Mouse (Mus musculus) neutrophil, adult 5-6 weeks (primary cell): ENCODE data around the gene Slc22a4. TPM values are rescaled to one million over a fixed set of nuclear protein-coding genes. Genes with fewer than 3 reads are reported as not detected.
"Not testable (repeated sequence)": the region's sequence is repeated elsewhere in the genome, so short reads cannot be mapped to it uniquely, and the experiment has no call there.

Experiments
- ATAC-seq: fragments of 151-379, 151-347 bp; 2 replicates; pipeline ENCODE4 v1.8.0; 2017; ENCODE audit warnings: mild to moderate bottlenecking, moderate TSS enrichment; ENCODE audit not compliant: insufficient number of reproducible peaks, poor library complexity, low FRiP score, severe bottlenecking; ENCODE audit errors: extremely low read depth
- total RNA-seq: library from RNA; stranded (forward); fragments of 200-1000 nt; gene quantifications from 2 replicates; pipeline ENCODE4 v1.2.3, GENCODE M21; 2017

Slc22a4 gene
- total RNA-seq, 1 experiment from 2014 or later, result 2.9 TPM

GRCm38 (mm10) chr11:54058643-54059042 is 30.8 kb upstream of the Slc22a4 start:
- no peak for ATAC-seq

GRCm38 (mm10) chr11:54058056-54058617 is 30.2 kb upstream of the Slc22a4 start:
- no peak for ATAC-seq

GRCm38 (mm10) chr11:54057428-54057827 is 29.5 kb upstream of the Slc22a4 start:
- no peak for ATAC-seq

GRCm38 (mm10) chr11:54056132-54056531 is 28.2 kb upstream of the Slc22a4 start:
- no peak for ATAC-seq

DNA sequence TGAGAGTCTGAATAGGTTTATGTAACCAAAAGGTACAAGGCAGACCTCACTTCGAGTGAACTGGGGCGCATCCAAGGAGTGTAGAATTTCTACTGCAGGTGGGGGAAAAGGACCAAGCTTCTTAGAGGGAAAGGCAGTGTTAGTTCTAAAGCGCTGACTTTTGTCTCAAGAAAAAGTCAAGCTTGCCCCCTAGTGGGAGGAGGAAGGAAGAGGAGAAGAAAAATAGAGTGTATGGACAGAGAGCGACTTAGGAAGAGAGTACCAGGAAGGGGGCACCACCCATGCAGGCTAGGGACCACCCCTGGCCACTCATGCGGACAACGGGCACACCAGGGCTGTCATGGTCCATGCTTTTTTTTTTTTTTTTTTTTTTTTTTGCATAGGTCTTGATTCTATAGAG is 26.4 kb upstream of the Slc22a4 start:
- ATAC-seq, result 0 out of 2 replicates have a peak, but pooled peaks have one; percentile 17

DNA sequence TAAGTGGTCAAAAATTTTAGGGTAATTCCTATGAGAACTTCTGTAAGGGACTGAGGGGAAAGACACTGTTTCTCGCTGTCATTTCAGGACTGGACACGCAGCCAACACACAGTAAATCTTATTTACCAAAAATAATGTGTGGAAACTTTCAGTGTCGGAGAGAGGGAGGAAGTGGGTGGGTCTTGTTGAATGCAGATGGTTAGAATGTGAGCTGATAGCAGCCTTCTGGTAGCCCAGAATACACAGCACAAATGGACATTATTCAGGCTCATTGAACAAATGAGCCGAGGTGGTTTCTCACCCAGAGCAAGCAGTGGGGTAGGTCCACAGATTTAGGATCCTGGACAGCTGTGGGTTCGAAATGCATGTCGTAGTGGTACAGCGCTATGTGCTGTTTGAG is 25.2 kb upstream of the Slc22a4 start:
- ATAC-seq, result no peak

GRCm38 (mm10) chr11:54052128-54052527 is 24.2 kb upstream of the Slc22a4 start:
- ATAC-seq, result no peak

GRCm38 (mm10) chr11:54051161-54051560 is 23.3 kb upstream of the Slc22a4 start:
- ATAC-seq, result no peak

- no peak for ATAC-seq
These were observed 22.3 kb upstream of the Slc22a4 start for GRCm38 (mm10) chr11:54050205-54050604.

DNA sequence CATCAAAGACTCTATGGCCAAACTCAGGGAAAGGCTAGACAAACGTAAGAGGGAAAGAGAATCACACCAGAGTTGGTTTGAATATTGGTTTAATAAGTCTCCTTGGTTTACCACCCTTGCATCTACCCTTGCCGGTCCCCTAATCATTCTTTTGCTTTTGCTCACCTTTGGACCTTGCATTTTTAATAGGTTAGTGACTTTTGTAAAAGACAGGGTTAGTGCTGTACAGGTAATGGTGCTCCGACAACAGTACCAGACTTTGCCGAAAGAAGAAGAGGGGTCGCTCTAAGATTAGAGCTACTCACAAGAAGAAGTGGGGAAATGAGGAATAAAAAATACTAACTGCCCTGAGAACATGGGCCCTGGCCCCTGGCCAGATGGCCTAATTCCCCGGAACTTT is 12.8 kb upstream of the Slc22a4 start:
- no peak for ATAC-seq

DNA sequence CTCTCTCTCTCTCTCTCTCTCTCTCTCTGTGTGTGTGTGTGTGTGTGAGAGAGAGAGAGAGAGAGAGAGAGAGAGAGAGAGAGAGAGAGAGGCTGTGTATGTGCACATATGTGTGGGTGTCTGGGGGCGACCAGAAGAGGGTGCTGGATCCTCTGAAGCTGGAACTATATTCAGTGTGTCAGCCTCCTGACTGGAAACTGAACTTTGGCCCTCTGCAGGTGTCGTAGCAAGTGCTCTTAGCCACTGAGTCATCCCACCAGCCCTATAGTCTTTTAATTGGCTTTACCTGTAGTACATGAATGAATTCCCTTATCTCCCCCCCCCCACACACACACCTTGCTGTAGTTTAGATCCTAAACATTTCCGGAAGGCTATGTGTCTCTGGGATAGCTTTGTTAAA is 5.0 kb upstream of the Slc22a4 start:
- not testable (repeated sequence) for ATAC-seq

DNA sequence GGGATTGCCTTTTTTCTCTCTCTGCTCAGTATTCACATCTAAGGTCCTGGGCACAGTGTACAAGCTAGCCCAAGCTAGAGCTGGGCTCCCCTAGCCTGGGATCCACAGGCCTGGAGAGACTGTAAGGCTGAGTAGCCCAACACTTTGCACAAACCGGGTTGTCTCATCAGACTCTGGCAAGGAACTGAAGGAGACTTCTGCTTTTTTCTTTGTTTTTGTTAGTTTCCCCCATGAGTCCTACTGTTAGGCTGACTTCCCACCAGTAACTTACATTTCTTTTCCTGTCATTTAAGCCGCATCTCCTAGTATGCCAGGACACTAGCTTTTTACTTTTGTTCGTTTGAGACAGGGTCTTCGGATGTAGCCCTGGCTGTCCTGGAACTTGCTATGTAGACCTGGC is 1.1 kb upstream of the Slc22a4 start:
- 0 out of 2 replicates have a peak, but pooled peaks have one; percentile 18 for ATAC-seq

- no peak for ATAC-seq
These were observed 503 bp downstream of the Slc22a4 start for GRCm38 (mm10) chr11:54027131-54028043.

- ATAC-seq, result no peak
These were observed 1.3 kb downstream of the Slc22a4 start for GRCm38 (mm10) chr11:54026491-54027041.

- no peak for ATAC-seq
These were observed 6.3 kb downstream of the Slc22a4 start for GRCm38 (mm10) chr11:54021396-54022093.

GRCm38 (mm10) chr11:54018893-54019732 is 8.8 kb downstream of the Slc22a4 start:
- ATAC-seq, result no peak

GRCm38 (mm10) chr11:54017596-54017995 is 10.3 kb downstream of the Slc22a4 start:
- ATAC-seq, result no peak

DNA sequence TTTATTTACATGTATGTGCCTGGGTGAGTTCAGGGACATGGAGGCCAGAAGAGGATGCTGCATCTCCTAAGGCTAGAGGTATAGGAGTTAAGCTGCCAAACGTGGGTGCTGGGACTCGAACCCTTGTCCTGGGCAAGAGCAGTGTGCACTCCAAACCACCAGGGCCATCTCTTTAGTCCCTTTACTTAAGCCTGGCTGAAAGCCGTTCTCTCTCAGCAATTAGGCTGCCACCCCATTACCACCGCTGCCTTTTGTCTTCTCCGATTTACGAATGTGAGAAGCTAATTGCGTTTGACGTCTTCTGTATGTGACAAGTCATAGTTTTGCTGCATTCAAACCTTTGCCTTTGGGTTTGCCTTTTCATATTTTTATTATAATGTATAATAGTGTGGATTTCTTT is 11.8 kb downstream of the Slc22a4 start:
- no peak for ATAC-seq

- ATAC-seq, result no peak
These were observed 14.9 kb downstream of the Slc22a4 start for GRCm38 (mm10) chr11:54012961-54013360.
